Mouse (Mus musculus): ENCODE measurements around the gene Snapc5. TPM values are rescaled to one million over a fixed set of nuclear protein-coding genes. Genes with fewer than 3 reads are reported as not detected.

Gene Snapc5
- total and polyA plus RNA-seq, 3 experiments, result 16.7 to 38.2 (median 24.9) TPM

GRCm38 (mm10) chr9:64193879-64194278 lies 14.8 kb downstream of the Snapc5 start:
- H3K9me3 ChIP-seq (replicated peaks; ENCODE audit: low read length), result no peaks in the 10 kb centered on the region
- H3K36me3 ChIP-seq (replicated peaks in 1 of 2; ENCODE audit: control insufficient read depth in 1 of 2, insufficient read depth in 1 of 2, low read length in 1 of 2), result peaks cover 26 to 90% of the 10 kb centered on the region in 2 experiments
- in situ Hi-C loops (cut with MboI; ENCODE audit: low pct_ligation_motif_present, low pct_unique_long_range_greater_than_20kb, low sequenced_read_pairs), result loop anchor here (10.0 kb wide), 1 partner anchor 61 kb away; the partner anchor contains the start of gene Map2k1

GRCm38 (mm10) chr9:64195554-64195953 lies 16.5 kb downstream of the Snapc5 start:
- Histone ChIP-seq H3K27ac (ENCODE audit: insufficient read depth, low read depth) (no peak overlapping the region), H3K79me2 (replicated peaks; ENCODE audit: control insufficient read depth, extremely low read depth, insufficient read depth, poor library complexity, severe bottlenecking) (no peaks in the 10 kb centered on the region), H3K9ac (ENCODE audit: insufficient read depth, low read depth) (no peak overlapping the region), H3K9me3 (replicated peaks; ENCODE audit: low read length) (no peaks in the 10 kb centered on the region), H3K4me1 (ENCODE audit: control insufficient read depth in 1 of 2, insufficient read depth in 2 of 2) (peaks cover 0 to 1% of the 10 kb centered on the region in 2 experiments; a peak in 1 of 4 replicates), H3K4me3 (replicated peaks in 1 of 3; ENCODE audit: low read depth in 2 of 3, low read length in 2 of 3, poor library complexity in 1 of 3) (no peak overlapping the region), H3K36me3 (replicated peaks in 1 of 2; ENCODE audit: control insufficient read depth in 1 of 2, insufficient read depth in 1 of 2, low read length in 1 of 2) (peaks cover 21 to 87% of the 10 kb centered on the region in 2 experiments), H3K4me2 (ENCODE audit: insufficient read depth, low read depth, poor library complexity, severe bottlenecking) (no peak overlapping the region), H3K27me3 (replicated peaks) (no peaks in the 10 kb centered on the region)
- no peak for TF ChIP-seq JUND (conservative IDR thresholded peaks at IDR 0.05; ENCODE audit: low read depth, low read length)
- no peak for TF ChIP-seq UBTF (IDR thresholded peaks at IDR 0.05; ENCODE audit: low read depth, low read length)
- TF ChIP-seq MXI1 (IDR thresholded peaks at IDR 0.05; ENCODE audit: low read depth, low read length), result no peak
- no peak for TF ChIP-seq RAD21 (IDR thresholded peaks at IDR 0.05; ENCODE audit: low read depth, low read length)
- no peak for TF ChIP-seq CTCF (conservative IDR thresholded peaks at IDR 0.05 in 1 of 2, IDR thresholded peaks at IDR 0.05 in 1 of 2; ENCODE audit: low read depth in 2 of 2, low read length in 2 of 2)
- no peak for TF ChIP-seq POLR2AphosphoS2 (IDR thresholded peaks at IDR 0.05; ENCODE audit: low read depth, low read length)
- TF ChIP-seq USF2 (conservative IDR thresholded peaks at IDR 0.05; ENCODE audit: low read depth, low read length), result no peak
- no peak for TF ChIP-seq E2F4 (IDR thresholded peaks at IDR 0.05; ENCODE audit: insufficient replicate concordance, low read depth, low read length)
- no peak for TF ChIP-seq MAX (IDR thresholded peaks at IDR 0.05; ENCODE audit: low read length)
- no peak for TF ChIP-seq CHD2 (IDR thresholded peaks at IDR 0.05; ENCODE audit: low read length)
- no peak for TF ChIP-seq POLR2A (IDR thresholded peaks at IDR 0.05; ENCODE audit: low read depth, low read length)
- TF ChIP-seq MYC (IDR thresholded peaks at IDR 0.05; ENCODE audit: low read depth, low read length), result no peak
- TF ChIP-seq MAFK (IDR thresholded peaks at IDR 0.05; ENCODE audit: insufficient replicate concordance, low read length), result no peak
- TF ChIP-seq ZC3H11A (IDR thresholded peaks at IDR 0.05; ENCODE audit: low read depth, low read length), result no peak
- no peak for TF ChIP-seq JUN (IDR thresholded peaks at IDR 0.05; ENCODE audit: insufficient read depth, low read depth, low read length)
- no peak for TF ChIP-seq TBP (conservative IDR thresholded peaks at IDR 0.05; ENCODE audit: low read depth, low read length)
- in situ Hi-C loops (cut with MboI; ENCODE audit: low pct_ligation_motif_present, low pct_unique_long_range_greater_than_20kb, low sequenced_read_pairs), result loop anchor here (10.0 kb wide), 1 partner anchor 59 kb away; the partner anchor contains the start of gene Map2k1
- no peak for DNase-seq (ENCODE audit: extremely low read depth)
- dilution Hi-C loops (cut with MboI; ENCODE audit: extremely low pct_ligation_motif_present, extremely low pct_unique_long_range_greater_than_20kb, low sequenced_read_pairs), result no loop called here

More at GRCm38 (mm10) chr9:64193879-64194278, 14.8 kb downstream of the Snapc5 start:
- no peak for DNase-seq (ENCODE audit: extremely low read depth)
- Histone ChIP-seq H3K9ac (ENCODE audit: insufficient read depth, low read depth) (no peak overlapping the region), H3K4me1 (ENCODE audit: control insufficient read depth in 1 of 2, insufficient read depth in 2 of 2) (no peaks in the 10 kb centered on the region), H3K79me2 (replicated peaks; ENCODE audit: control insufficient read depth, extremely low read depth, insufficient read depth, poor library complexity, severe bottlenecking) (no peaks in the 10 kb centered on the region), H3K4me3 (replicated peaks in 1 of 3; ENCODE audit: low read depth in 2 of 3, low read length in 2 of 3, poor library complexity in 1 of 3) (no peak overlapping the region), H3K27ac (ENCODE audit: insufficient read depth, low read depth) (no peak overlapping the region), H3K4me2 (ENCODE audit: insufficient read depth, low read depth, poor library complexity, severe bottlenecking) (no peak overlapping the region), H3K27me3 (replicated peaks) (no peaks in the 10 kb centered on the region)
- dilution Hi-C loops (cut with MboI; ENCODE audit: extremely low pct_ligation_motif_present, extremely low pct_unique_long_range_greater_than_20kb, low sequenced_read_pairs), result no loop called here
- no peak for TF ChIP-seq ZNF384 (IDR thresholded peaks at IDR 0.05; ENCODE audit: low read depth, low read length)
- TF ChIP-seq BHLHE40 (IDR thresholded peaks at IDR 0.05; ENCODE audit: low read depth, low read length), result no peak
- no peak for TF ChIP-seq POLR2A (IDR thresholded peaks at IDR 0.05; ENCODE audit: low read depth, low read length)
- TF ChIP-seq TBP (conservative IDR thresholded peaks at IDR 0.05; ENCODE audit: low read depth, low read length), result no peak
- TF ChIP-seq JUND (conservative IDR thresholded peaks at IDR 0.05; ENCODE audit: low read depth, low read length), result no peak
- TF ChIP-seq ZKSCAN1 (IDR thresholded peaks at IDR 0.05; ENCODE audit: borderline replicate concordance, low read depth, low read length), result no peak
- no peak for TF ChIP-seq MAZ (IDR thresholded peaks at IDR 0.05; ENCODE audit: low read depth, low read length)
- no peak for TF ChIP-seq MAX (IDR thresholded peaks at IDR 0.05; ENCODE audit: low read length)
- no peak for TF ChIP-seq CTCF (conservative IDR thresholded peaks at IDR 0.05 in 1 of 2, IDR thresholded peaks at IDR 0.05 in 1 of 2; ENCODE audit: low read depth in 2 of 2, low read length in 2 of 2)
- TF ChIP-seq KAT2A (IDR thresholded peaks at IDR 0.05; ENCODE audit: insufficient replicate concordance, low read length), result no peak
- TF ChIP-seq EP300 (IDR thresholded peaks at IDR 0.05; ENCODE audit: low read length), result no peak
- no peak for TF ChIP-seq MYC (IDR thresholded peaks at IDR 0.05; ENCODE audit: low read depth, low read length)
- TF ChIP-seq USF1 (IDR thresholded peaks at IDR 0.05; ENCODE audit: low read depth, low read length), result no peak
- TF ChIP-seq NRF1 (IDR thresholded peaks at IDR 0.05; ENCODE audit: low read depth, low read length), result no peak
- no peak for TF ChIP-seq ZC3H11A (IDR thresholded peaks at IDR 0.05; ENCODE audit: low read depth, low read length)
- TF ChIP-seq RCOR1 (conservative IDR thresholded peaks at IDR 0.05; ENCODE audit: low read depth, low read length), result no peak
- TF ChIP-seq HCFC1 (IDR thresholded peaks at IDR 0.05; ENCODE audit: low read depth, low read length), result no peak
